Mouse (Mus musculus): Measurements from ENCODE around the gene Rpl37.
"Not testable (repeated sequence)": the region's sequence is repeated elsewhere in the genome, so short reads cannot be mapped to it uniquely, and the experiment has no call there.

Gene Rpl37

GRCm38 (mm10) chr15:5126456-5126855, 10.0 kb downstream of the Rpl37 start:
- DNase-seq (ENCODE audit: low read depth) = no peak

- DNase-seq (ENCODE audit: low read depth) = no peak
Observed at GRCm38 (mm10) chr15:5127487-5127886, 11.0 kb downstream of the Rpl37 start.

- DNase-seq (ENCODE audit: low read depth) = no peak
Observed at GRCm38 (mm10) chr15:5128176-5128940, 11.9 kb downstream of the Rpl37 start.

- DNase-seq (ENCODE audit: low read depth) = no peak
Observed at GRCm38 (mm10) chr15:5129111-5129805, 12.8 kb downstream of the Rpl37 start.

- DNase-seq (ENCODE audit: low read depth) = not testable (repeated sequence)
Observed at GRCm38 (mm10) chr15:5130887-5131668, 14.6 kb downstream of the Rpl37 start.

GRCm38 (mm10) chr15:5133301-5133700, 16.9 kb downstream of the Rpl37 start:
- no peak for DNase-seq (ENCODE audit: low read depth)

GRCm38 (mm10) chr15:5134179-5134578, 17.7 kb downstream of the Rpl37 start:
- DNase-seq (ENCODE audit: low read depth) = no peak

- no peak for DNase-seq (ENCODE audit: low read depth)
Observed at GRCm38 (mm10) chr15:5134945-5135483, 18.6 kb downstream of the Rpl37 start.

GRCm38 (mm10) chr15:5138021-5138856, 21.8 kb downstream of the Rpl37 start:
- no peak for DNase-seq (ENCODE audit: low read depth)

- no peak for DNase-seq (ENCODE audit: low read depth)
Observed at GRCm38 (mm10) chr15:5139366-5139765, 22.9 kb downstream of the Rpl37 start.

- DNase-seq (ENCODE audit: low read depth) = peak; percentile 73
Observed at GRCm38 (mm10) chr15:5139863-5140262, 23.4 kb downstream of the Rpl37 start.

- DNase-seq (ENCODE audit: low read depth) = peak; percentile 80
Observed at GRCm38 (mm10) chr15:5140357-5140756, 23.9 kb downstream of the Rpl37 start.

- DNase-seq (ENCODE audit: low read depth) = no peak
Observed at GRCm38 (mm10) chr15:5142047-5142446, 25.6 kb downstream of the Rpl37 start.

GRCm38 (mm10) chr15:5142714-5143113, 26.3 kb downstream of the Rpl37 start:
- no peak for DNase-seq (ENCODE audit: low read depth)

GRCm38 (mm10) chr15:5143361-5144020, 27.0 kb downstream of the Rpl37 start, which contains the start of gene Prkaa1:
Gene Prkaa1 (plus strand): TSS chr15:5143861.
- no peak for DNase-seq (ENCODE audit: low read depth)

- DNase-seq (ENCODE audit: low read depth) = no peak
Observed at GRCm38 (mm10) chr15:5144021-5144778, 27.8 kb downstream of the Rpl37 start.

- DNase-seq (ENCODE audit: low read depth) = no peak
Observed at GRCm38 (mm10) chr15:5145196-5145945, 28.9 kb downstream of the Rpl37 start.

GRCm38 (mm10) chr15:5149187-5149586, 32.7 kb downstream of the Rpl37 start:
- no peak for DNase-seq (ENCODE audit: low read depth)

GRCm38 (mm10) chr15:5152171-5152570, 35.7 kb downstream of the Rpl37 start:
- DNase-seq (ENCODE audit: low read depth) = no peak

All from c-Kit-positive CD71-positive TER-119-negative erythroid progenitor cells, embryonic 14.5 days (primary cell).